Mouse (Mus musculus) kidney, embryonic 15.5 days (tissue): Measurements from ENCODE around the gene Tmem178. TPM values are rescaled to one million over a fixed set of nuclear protein-coding genes. Genes with fewer than 3 reads are reported as not detected.

ENCODE experiments used
- ATAC-seq: fragments of 200-750 bp; cut with Nextera tagmentation; replicated peaks from 2 replicates; pipeline ENCODE4 v1.8.0; 2017; ENCODE audit warnings: moderate TSS enrichment; ENCODE audit not compliant: low FRiP score
- H3K27ac ChIP-seq: fragments of 300-500 bp; sonication (generic); 2 replicates; pipeline ENCODE4 v1.5.1; 2015; ENCODE audit warnings: mild to moderate bottlenecking, inconsistent platforms
- H3K27me3 ChIP-seq: fragments of 300-500 bp; sonication (generic); 2 replicates; pipeline ENCODE4 v1.6.1; 2015; ENCODE audit warnings: inconsistent platforms
- H3K36me3 ChIP-seq: fragments of 300-500 bp; sonication (generic); 2 replicates; pipeline ENCODE4 v1.6.1; 2015; ENCODE audit warnings: inconsistent platforms
- H3K4me1 ChIP-seq: fragments of 300-500 bp; sonication (generic); 2 replicates; pipeline ENCODE4 v1.6.1; 2015; ENCODE audit warnings: inconsistent platforms
- H3K4me2 ChIP-seq: fragments of 300-500 bp; sonication (generic); 2 replicates; pipeline ENCODE4 v1.6.1; 2015; ENCODE audit warnings: moderate library complexity, mild to moderate bottlenecking, inconsistent platforms
- H3K4me3 ChIP-seq: fragments of 300-500 bp; sonication (generic); replicated peaks from 2 replicates; pipeline ENCODE4 v1.5.1; 2015; ENCODE audit warnings: mild to moderate bottlenecking, inconsistent platforms
- H3K9ac ChIP-seq: fragments of 300-500 bp; sonication (generic); 2 replicates; pipeline ENCODE4 v1.6.1; 2015; ENCODE audit warnings: mild to moderate bottlenecking, inconsistent platforms
- H3K9me3 ChIP-seq: fragments of 300-500 bp; sonication (generic); replicated peaks from 2 replicates; pipeline ENCODE4 v1.6.1; 2016; ENCODE audit warnings: inconsistent platforms
- WGBS: fragments of 180-500 bp; shearing (Covaris S2); methylation state at CpG from one replicate; pipeline ENCODE4 v1.1.7; 2015; ENCODE audit warnings: mixed read lengths; 5-methylcytosine and 5-hydroxymethylcytosine counted together
- polyA plus RNA-seq: library from polyadenylated mRNA; unstranded; fragments of >200 nt; fragmentation: Nextera tagmentation; extraction: Ambion mirVana; gene quantifications from 2 replicates; pipeline ENCODE4 v1.2.1, GENCODE M21; 2015

The Tmem178 gene
- polyA plus RNA-seq, 1 experiment from 2014 or later = 14.4 TPM

DNA sequence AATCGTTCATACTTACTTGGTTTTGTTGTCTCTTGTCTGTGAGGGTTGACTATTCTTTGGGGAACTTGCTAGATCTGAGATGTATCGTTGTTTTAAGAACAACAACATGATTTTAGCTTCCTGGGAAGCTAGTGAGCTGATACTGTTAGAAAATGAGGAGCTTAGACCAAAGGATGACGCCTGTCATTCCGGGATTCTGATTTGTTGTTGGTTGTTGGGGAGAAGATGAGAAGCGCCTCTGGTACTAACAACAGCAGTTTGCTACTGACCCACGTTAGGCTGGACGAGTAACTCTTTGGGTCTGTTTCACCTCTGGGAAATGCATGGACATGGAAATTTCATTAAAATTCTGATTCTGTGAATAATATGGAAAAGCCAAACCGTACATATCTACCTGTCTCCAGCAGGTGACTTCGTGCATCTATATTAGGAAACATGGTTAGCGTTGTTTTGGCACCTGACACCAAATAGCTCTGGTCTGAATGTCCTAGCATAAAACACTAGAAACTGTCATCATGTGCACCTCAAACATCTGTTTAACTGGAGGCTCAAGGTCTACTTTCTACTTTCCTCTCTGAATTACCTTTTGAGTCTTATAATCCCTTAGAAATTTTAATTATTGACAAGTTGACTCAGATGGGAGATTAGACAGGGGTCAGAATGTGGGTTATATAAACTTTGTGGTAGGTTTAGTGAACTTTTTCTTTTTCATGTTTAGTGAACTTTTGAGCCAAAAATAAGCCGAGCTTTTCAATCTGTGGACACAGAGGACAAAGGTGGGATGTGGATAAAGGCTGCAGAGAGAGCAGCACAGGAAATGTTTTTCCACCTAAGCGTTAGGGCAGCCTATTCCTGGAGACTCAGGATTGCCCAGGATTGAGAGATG, 2.9 kb downstream of the Tmem178 start:
- no peaks in the 10 kb centered on the region for H3K36me3 ChIP-seq
- H3K4me1 ChIP-seq = peaks cover 8% of the 10 kb centered on the region
- no peak overlapping the region for H3K4me3 ChIP-seq
- 86% methylated on average over 12 of the region's 12 CpGs for WGBS
- peaks cover 49% of the 10 kb centered on the region for H3K27me3 ChIP-seq
- H3K9ac ChIP-seq = no peak overlapping the region
- no peak overlapping the region for H3K27ac ChIP-seq
- H3K4me2 ChIP-seq = no peak overlapping the region
- no peaks in the 10 kb centered on the region for H3K9me3 ChIP-seq
- no peak for ATAC-seq

GRCm38 (mm10) chr17:80949382-80949781, 5.0 kb downstream of the Tmem178 start:
- no peak overlapping the region for H3K9ac ChIP-seq
- peaks cover 28% of the 10 kb centered on the region for H3K27me3 ChIP-seq
- H3K4me1 ChIP-seq = peaks cover 13% of the 10 kb centered on the region
- H3K27ac ChIP-seq = no peak overlapping the region
- no peaks in the 10 kb centered on the region for H3K9me3 ChIP-seq
- no peak overlapping the region for H3K4me2 ChIP-seq
- H3K4me3 ChIP-seq = no peak overlapping the region
- no peak for ATAC-seq
- H3K36me3 ChIP-seq = no peaks in the 10 kb centered on the region
- WGBS = 92% methylated on average over 7 of the region's 7 CpGs

DNA sequence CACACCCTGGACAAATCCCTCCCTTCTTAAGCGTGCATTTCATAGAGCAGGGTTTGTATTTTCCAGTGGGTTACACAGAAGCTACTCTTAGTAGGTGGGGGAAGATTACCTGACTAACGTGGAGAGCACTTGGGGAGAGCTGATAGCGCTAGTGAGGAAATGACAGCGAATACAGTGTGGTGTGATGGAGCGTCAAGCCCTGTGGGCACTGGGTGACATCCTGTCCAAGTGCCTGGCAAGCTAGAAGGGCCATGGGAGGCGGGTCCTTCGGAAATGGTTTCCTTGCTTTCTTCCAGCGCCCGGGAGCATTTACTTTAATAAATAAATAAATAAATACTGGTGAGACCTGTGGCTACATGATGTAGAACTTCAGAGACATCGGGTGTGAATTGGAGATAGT, 5.5 kb downstream of the Tmem178 start:
- Histone ChIP-seq H3K9ac (no peak overlapping the region), H3K9me3 (no peaks in the 10 kb centered on the region), H3K36me3 (no peaks in the 10 kb centered on the region), H3K4me3 (no peak overlapping the region), H3K4me1 (peaks cover 10% of the 10 kb centered on the region), H3K4me2 (no peak overlapping the region), H3K27me3 (peaks cover 23% of the 10 kb centered on the region), H3K27ac (no peak overlapping the region)
- WGBS = 87% methylated on average over 10 of the region's 10 CpGs
- no peak for ATAC-seq

DNA sequence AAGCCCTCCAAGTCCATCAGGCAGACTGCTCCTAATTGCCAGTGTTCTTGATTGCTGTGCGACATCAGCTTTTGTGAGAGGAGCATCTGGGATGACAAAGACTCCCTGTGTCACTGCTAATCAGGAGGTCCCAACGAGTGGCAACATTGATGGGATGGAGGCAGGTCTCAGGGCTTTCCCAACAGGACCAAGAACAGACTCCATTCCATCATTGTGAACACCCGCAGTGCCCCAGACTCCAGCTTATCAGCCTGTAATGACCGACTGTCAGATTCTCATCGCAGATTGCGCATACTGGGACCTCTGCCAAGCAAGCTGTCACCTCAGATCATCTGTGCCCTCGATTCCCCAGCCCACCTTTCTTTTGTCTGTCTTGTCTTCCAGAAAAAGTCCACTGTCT, 7.9 kb downstream of the Tmem178 start:
- no peak overlapping the region for H3K9ac ChIP-seq
- no peak for ATAC-seq
- no peak overlapping the region for H3K4me3 ChIP-seq
- H3K4me1 ChIP-seq = peaks cover 5% of the 10 kb centered on the region; the same call in 1 of the 2 replicates
- no peak overlapping the region for H3K4me2 ChIP-seq
- no peak overlapping the region for H3K27ac ChIP-seq
- H3K36me3 ChIP-seq = no peaks in the 10 kb centered on the region
- no peaks in the 10 kb centered on the region for H3K9me3 ChIP-seq
- 75% methylated on average over 7 of the region's 7 CpGs for WGBS
- peaks cover 12% of the 10 kb centered on the region for H3K27me3 ChIP-seq

DNA sequence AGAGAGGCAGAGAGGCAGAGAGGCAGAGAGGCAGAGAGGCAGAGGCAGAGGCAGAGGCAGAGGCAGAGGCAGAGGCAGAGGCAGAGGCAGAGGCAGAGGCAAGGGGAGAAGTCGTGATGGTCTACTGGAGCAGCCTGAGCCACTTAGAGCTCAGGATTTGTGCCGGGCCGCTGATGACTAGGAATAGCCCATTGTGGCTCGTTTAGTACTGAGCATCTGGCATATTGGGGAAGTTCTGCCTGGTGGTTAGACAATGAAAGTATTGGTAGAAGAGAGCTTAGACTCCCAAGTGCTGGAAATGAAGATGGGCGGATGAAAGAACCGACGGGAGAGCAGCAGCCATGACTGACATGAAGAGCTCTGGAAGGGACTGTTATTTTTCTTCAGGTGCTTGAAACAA, 11.0 kb downstream of the Tmem178 start:
- H3K27ac ChIP-seq = no peak overlapping the region
- H3K4me1 ChIP-seq = peaks cover 5% of the 10 kb centered on the region; the same call in 1 of the 2 replicates
- H3K9ac ChIP-seq = no peak overlapping the region
- H3K4me3 ChIP-seq = no peak overlapping the region
- 71% methylated on average over 7 of the region's 7 CpGs for WGBS
- H3K36me3 ChIP-seq = no peaks in the 10 kb centered on the region
- H3K27me3 ChIP-seq = peaks cover 5% of the 10 kb centered on the region; the same call in 1 of the 2 replicates
- no peaks in the 10 kb centered on the region; the same call in 1 of the 2 replicates for H3K9me3 ChIP-seq
- no peak for ATAC-seq
- no peak overlapping the region for H3K4me2 ChIP-seq

DNA sequence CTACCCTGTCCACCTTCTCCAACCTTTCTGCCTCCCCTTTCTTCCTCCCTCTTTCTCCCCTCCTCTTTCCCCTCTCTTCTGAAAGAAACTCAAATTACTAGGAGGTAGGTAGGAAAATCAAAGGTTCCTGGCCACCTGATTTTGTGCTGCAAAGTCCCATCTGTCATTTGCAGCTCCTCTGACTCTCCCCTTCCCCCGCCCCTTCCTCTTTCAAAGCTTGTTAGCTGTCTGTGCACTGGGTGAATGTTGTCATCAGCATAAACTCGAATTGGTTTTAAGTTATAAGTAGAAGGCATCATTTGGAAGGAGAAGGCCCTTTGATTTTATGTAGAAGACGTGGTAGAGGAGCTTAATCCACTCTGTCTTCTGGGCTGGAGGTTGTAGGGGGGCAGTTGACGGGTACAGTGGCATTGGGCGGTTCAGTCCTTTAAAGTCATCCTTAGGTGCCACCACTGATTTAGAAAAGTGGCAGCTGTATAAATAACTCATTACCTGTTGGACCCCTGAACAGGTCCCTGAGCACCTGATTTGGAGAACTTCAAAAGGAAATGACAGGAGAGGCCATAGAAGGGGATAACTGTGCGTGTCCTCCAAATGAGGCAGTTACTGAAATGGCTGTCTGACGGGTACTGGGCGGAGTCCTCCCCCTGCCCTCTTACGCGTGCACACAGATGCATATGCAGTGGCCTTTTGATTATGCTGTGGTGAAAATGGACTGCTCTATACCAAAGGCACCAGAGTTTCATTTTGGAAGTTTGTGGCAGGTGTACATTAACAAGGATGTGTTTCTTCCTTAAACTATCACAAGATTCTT, 11.8 kb downstream of the Tmem178 start:
- Histone ChIP-seq H3K9me3 (no peaks in the 10 kb centered on the region; the same call in 1 of the 2 replicates), H3K9ac (no peak overlapping the region), H3K4me1 (peaks cover 5% of the 10 kb centered on the region; the same call in 1 of the 2 replicates), H3K4me2 (no peak overlapping the region), H3K27me3 (peaks cover 5% of the 10 kb centered on the region; the same call in 1 of the 2 replicates), H3K27ac (no peak overlapping the region), H3K36me3 (no peaks in the 10 kb centered on the region), H3K4me3 (no peak overlapping the region)
- 83% methylated on average over 10 of the region's 10 CpGs for WGBS
- ATAC-seq = no peak

GRCm38 (mm10) chr17:80958332-80958731, 13.9 kb downstream of the Tmem178 start:
- no peak overlapping the region for H3K4me3 ChIP-seq
- H3K36me3 ChIP-seq = no peaks in the 10 kb centered on the region
- H3K4me2 ChIP-seq = no peak overlapping the region
- 72% methylated on average over 6 of the region's 6 CpGs for WGBS
- H3K27me3 ChIP-seq = peaks cover 5% of the 10 kb centered on the region; the same call in 1 of the 2 replicates
- no peak overlapping the region for H3K27ac ChIP-seq
- H3K4me1 ChIP-seq = peaks cover 5% of the 10 kb centered on the region; the same call in 1 of the 2 replicates
- H3K9me3 ChIP-seq = no peaks in the 10 kb centered on the region; the same call in 1 of the 2 replicates
- H3K9ac ChIP-seq = no peak overlapping the region
- no peak for ATAC-seq

- no peaks in the 10 kb centered on the region for H3K4me1 ChIP-seq
- no peak for ATAC-seq
- H3K27ac ChIP-seq = no peak overlapping the region
- H3K4me2 ChIP-seq = no peak overlapping the region
- H3K9me3 ChIP-seq = no peaks in the 10 kb centered on the region; the same call in 1 of the 2 replicates
- 67% methylated on average over 2 of the region's 2 CpGs for WGBS
- no peak overlapping the region for H3K9ac ChIP-seq
- no peaks in the 10 kb centered on the region for H3K36me3 ChIP-seq
- no peak overlapping the region for H3K4me3 ChIP-seq
- H3K27me3 ChIP-seq = peaks cover 5% of the 10 kb centered on the region; the same call in 1 of the 2 replicates
These were observed 15.4 kb downstream of the Tmem178 start for GRCm38 (mm10) chr17:80959840-80960239.

DNA sequence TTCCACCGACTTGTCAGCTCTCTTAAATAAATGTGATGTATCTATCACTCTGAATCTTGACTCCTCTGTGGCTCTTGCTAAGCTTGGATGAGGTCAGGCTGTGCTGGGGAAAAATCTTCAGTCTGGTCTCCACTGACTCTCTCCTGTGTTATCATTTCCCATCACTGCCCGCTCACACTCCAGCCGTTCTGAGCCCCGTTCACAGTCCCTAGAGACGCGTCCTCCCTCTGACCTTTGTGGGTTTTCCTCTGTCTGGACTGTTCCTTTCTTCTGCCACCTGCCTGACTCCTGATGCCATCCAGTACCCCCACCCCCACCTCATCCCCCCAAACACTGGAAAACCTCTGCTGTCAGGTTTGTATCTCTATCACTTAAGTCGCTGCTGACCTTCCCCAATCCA, 23.0 kb downstream of the Tmem178 start:
- Histone ChIP-seq H3K27me3 (no peaks in the 10 kb centered on the region), H3K27ac (no peak overlapping the region), H3K9me3 (no peaks in the 10 kb centered on the region), H3K4me3 (no peak overlapping the region), H3K9ac (no peak overlapping the region), H3K4me2 (no peak overlapping the region), H3K4me1 (peaks cover 32% of the 10 kb centered on the region), H3K36me3 (no peaks in the 10 kb centered on the region)
- WGBS = 33% methylated on average over 7 of the region's 7 CpGs
- ATAC-seq = no peak

DNA sequence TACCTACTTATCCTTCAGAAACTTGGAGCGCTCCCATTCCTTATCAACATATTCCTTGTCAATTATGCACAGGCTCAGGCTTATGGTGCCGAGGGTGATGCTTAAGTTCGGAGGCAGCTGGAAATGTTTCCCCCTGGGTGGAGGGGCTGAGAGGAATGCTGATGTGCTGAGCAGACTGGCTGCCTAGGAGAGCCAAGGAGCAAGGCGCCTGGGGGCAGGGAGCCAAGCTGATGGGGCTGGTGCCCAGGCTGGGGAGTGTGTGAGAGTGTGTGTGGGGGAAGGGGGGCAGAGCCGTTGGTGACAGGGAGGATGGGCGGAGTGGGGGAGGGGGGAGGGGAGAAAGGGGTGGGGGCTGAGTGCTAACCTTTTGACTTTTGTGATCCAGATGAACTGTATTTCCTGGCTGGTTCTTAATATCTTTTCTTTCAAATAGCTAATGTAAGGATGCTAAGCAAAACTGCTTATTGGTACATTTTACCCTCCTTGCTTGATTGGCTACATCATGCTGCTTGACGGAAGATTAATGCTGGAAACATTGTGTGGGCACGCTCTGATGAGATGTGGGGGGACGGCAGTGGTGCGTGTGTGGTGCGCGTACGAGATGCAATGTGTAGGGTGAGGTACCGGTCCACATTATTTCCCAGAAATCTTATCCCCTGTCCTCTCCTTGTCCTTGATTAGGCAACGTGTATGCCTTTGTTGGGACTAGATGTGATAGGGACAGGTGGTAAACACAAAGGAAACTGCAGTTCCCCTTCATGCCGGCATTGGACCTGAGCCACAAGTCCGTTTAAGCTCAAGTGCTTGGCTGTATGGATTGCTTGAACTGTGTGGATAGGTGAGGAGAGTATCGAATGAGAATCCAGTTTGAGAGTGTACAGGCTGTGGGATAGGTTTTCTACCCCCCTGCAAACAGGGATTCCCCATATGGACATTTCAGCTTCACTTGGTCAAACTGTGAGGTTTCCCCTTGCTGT, 25.5 kb downstream of the Tmem178 start:
- 55% methylated on average over 18 of the region's 18 CpGs for WGBS
- Histone ChIP-seq H3K4me1 (peaks cover 38% of the 10 kb centered on the region), H3K4me3 (no peak overlapping the region), H3K27me3 (no peaks in the 10 kb centered on the region), H3K4me2 (no peak overlapping the region), H3K9ac (no peak overlapping the region), H3K9me3 (no peaks in the 10 kb centered on the region), H3K36me3 (no peaks in the 10 kb centered on the region), H3K27ac (peak overlapping the region; percentile 22; the same call in 1 of the 2 replicates)
- ATAC-seq = peak; percentile 46; the same call in 1 of the 2 replicates

DNA sequence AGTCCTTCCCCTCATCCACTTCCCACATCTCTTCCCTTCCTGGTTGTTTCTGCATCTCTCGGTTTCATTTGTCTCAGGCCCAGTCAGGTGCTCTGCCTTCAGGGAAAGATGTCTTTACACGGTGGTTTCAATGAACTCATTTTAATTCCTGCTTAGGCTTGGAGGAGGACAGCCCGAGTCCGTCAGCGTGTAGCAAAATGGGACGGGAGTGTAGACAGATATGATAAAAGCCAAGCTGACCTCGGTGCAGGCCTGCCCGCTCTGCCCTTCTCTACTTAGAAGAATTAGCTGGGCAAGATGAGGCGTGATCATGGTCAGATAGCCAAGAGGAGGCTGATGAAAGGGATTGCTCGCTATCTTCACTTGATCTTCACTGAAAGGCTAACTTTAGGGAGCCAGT, 26.3 kb downstream of the Tmem178 start:
- Histone ChIP-seq H3K27ac (no peak overlapping the region), H3K36me3 (no peaks in the 10 kb centered on the region), H3K4me3 (no peak overlapping the region), H3K4me2 (no peak overlapping the region), H3K27me3 (no peaks in the 10 kb centered on the region), H3K9ac (no peak overlapping the region), H3K4me1 (peaks cover 38% of the 10 kb centered on the region), H3K9me3 (no peaks in the 10 kb centered on the region)
- WGBS = 64% methylated on average over 10 of the region's 10 CpGs
- no peak for ATAC-seq
